Mouse (Mus musculus) kidney, postnatal 14 days (tissue): Measurements from ENCODE around the gene Mettl8.

Source experiments
- DNase-seq: peaks from one replicate; pipeline ENCODE4 v3.0.0; 2022; ENCODE audit warnings: mixed read lengths

The Mettl8 gene

GRCm38 (mm10) chr2:71055300-71056114 is at the start of gene Mettl8, which contains the start of gene Dcaf17:
Mettl8 (minus strand) TSS chr2:71055583.
Dcaf17 (plus strand) TSS chr2:71055328.
- DNase-seq, result peak; percentile 96

- DNase-seq, result no peak
Observed at GRCm38 (mm10) chr2:71104696-71105095, 49.3 kb upstream of the Mettl8 start.

GRCm38 (mm10) chr2:71103292-71103680 is 47.9 kb upstream of the Mettl8 start:
- DNase-seq, result no peak

- DNase-seq, result no peak
Observed at GRCm38 (mm10) chr2:71102621-71103291, 47.4 kb upstream of the Mettl8 start.

- no peak for DNase-seq
Observed at GRCm38 (mm10) chr2:71096170-71096569, 40.8 kb upstream of the Mettl8 start.

GRCm38 (mm10) chr2:71090660-71091445 is 35.5 kb upstream of the Mettl8 start:
- DNase-seq, result no peak

GRCm38 (mm10) chr2:71089766-71090165 is 34.4 kb upstream of the Mettl8 start:
- DNase-seq, result no peak

GRCm38 (mm10) chr2:71083454-71084193 is 28.2 kb upstream of the Mettl8 start:
- no peak for DNase-seq

- DNase-seq, result no peak
Observed at GRCm38 (mm10) chr2:71082416-71082815, 27.0 kb upstream of the Mettl8 start.

- no peak for DNase-seq
Observed at GRCm38 (mm10) chr2:71073828-71074227, 18.4 kb upstream of the Mettl8 start.

GRCm38 (mm10) chr2:71073330-71073729 is 17.9 kb upstream of the Mettl8 start:
- DNase-seq, result no peak

GRCm38 (mm10) chr2:71071601-71072000 is 16.2 kb upstream of the Mettl8 start:
- DNase-seq, result no peak

GRCm38 (mm10) chr2:71056115-71056835 is 892 bp upstream of the Mettl8 start:
- no peak for DNase-seq

- no peak for DNase-seq
Observed at GRCm38 (mm10) chr2:71054716-71055115, 667 bp downstream of the Mettl8 start.

GRCm38 (mm10) chr2:71050511-71050910 is 4.9 kb downstream of the Mettl8 start:
- DNase-seq, result peak; percentile 52

GRCm38 (mm10) chr2:71048896-71049295 is 6.5 kb downstream of the Mettl8 start:
- no peak for DNase-seq

GRCm38 (mm10) chr2:71046751-71047320 is 8.5 kb downstream of the Mettl8 start:
- no peak for DNase-seq

GRCm38 (mm10) chr2:71046151-71046550 is 9.2 kb downstream of the Mettl8 start:
- DNase-seq, result no peak

- DNase-seq, result peak; percentile 85
Observed at GRCm38 (mm10) chr2:71039522-71040121, 15.8 kb downstream of the Mettl8 start.

- no peak for DNase-seq
Observed at GRCm38 (mm10) chr2:71037447-71037846, 17.9 kb downstream of the Mettl8 start.

GRCm38 (mm10) chr2:71033987-71034386 is 21.4 kb downstream of the Mettl8 start:
- DNase-seq, result no peak
